Mouse (Mus musculus) gastrocnemius, postnatal 14 days (tissue): ENCODE results near the gene Zfp82. TPM values are rescaled to one million over a fixed set of nuclear protein-coding genes. Genes with fewer than 3 reads are reported as not detected.
"Not testable (repeated sequence)": the region's sequence is repeated elsewhere in the genome, so short reads cannot be mapped to it uniquely, and the experiment has no call there.

Experiments
- DNase-seq: peaks from one replicate; pipeline ENCODE4 v3.0.0; 2021; ENCODE audit warnings: mixed read lengths
- intact Hi-C: fragments of 180-260 bp; cut with DNase I; formaldehyde crosslinking; loops from one replicate; pipeline ENCODE4 v1.15.1; 2025; ENCODE audit warnings: low total_unique reads
- long read RNA-seq, 2 experiments: library from polyadenylated mRNA; stranded (forward); transcript quantifications; one replicate each; pipeline ENCODE4 v2.0.0; 2021
- total RNA-seq, 2 experiments: library from RNA; stranded (reverse); gene quantifications; 2 replicates each; pipeline ENCODE4 v1.2.3; 2021

The Zfp82 gene
- total RNA-seq, result 1 to 10 TPM; 1.0 to 1.6 TPM
- long read RNA-seq, experiment 1, result 0 reads
- long read RNA-seq, experiment 2, partial matches to known transcripts, result 0 of 3 reads
- long read RNA-seq, experiment 2, other reads (novel, unspliced or antisense), result 2 of 3 reads

DNA sequence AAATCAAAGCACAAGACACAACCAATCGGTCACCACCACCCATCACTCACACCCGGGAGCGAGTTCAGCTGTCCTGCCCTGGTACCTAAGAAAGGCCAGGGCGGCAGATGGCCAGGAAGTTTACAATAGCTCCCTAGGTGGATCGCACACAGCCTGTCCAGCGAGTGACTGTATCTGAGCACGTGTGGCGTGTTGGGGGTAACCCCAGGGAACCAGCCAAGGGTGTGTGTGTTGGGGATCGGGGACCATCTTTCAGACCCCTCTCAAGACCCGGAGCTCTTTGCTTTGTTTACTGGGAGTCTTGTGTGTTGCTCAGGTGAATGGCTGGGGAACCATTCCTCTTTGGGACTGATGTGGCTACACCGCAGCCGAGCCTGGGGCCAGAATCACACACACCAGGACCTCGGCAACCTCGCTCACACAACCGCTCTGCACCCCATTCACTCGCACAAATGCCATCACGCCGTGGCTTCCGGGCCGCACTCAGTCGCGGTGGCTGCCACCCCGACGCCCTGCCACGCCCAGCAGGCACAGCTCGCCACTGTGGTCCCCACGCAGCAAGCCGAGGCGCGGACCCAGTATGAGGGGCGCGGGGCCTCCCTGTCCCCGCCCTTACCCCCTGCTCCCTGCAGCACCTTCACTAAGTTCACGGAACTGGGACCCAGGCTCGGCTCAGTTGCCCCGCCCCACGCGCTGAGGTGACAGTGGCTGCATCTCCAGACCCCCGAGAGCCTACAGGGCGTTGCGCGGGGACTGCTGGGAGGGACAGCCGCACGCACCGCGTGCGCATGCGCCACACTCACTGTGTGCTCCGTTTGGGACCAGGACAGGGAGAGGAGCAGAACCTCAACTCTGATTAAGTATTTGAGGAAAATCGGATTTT, at the start of gene Zfp82:
Gene Zfp82 (minus strand): TSS at position 755 of the 883 bp plus-strand sequence.
- DNase-seq, result peak; percentile 82
- intact Hi-C loops, result no loop called here

DNA sequence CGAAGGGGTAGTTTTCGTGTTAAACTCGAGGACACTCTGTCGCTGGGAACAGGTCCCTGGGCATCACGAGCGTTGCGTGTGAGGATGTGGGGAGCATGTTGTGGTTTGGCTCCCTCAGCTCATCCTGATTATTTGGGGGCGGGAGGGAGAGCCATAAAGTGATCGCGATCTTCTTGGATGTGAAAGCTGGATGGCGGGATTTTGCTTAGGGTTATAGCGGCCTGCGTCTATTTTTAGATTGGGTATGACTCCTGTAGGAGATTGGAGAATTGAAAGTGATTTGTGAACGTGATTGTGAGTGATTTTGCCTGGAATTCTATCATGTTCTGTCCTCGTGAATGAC, 49.5 kb upstream of the Zfp82 start:
- DNase-seq, result no peak
- intact Hi-C loops, result no loop called here

DNA sequence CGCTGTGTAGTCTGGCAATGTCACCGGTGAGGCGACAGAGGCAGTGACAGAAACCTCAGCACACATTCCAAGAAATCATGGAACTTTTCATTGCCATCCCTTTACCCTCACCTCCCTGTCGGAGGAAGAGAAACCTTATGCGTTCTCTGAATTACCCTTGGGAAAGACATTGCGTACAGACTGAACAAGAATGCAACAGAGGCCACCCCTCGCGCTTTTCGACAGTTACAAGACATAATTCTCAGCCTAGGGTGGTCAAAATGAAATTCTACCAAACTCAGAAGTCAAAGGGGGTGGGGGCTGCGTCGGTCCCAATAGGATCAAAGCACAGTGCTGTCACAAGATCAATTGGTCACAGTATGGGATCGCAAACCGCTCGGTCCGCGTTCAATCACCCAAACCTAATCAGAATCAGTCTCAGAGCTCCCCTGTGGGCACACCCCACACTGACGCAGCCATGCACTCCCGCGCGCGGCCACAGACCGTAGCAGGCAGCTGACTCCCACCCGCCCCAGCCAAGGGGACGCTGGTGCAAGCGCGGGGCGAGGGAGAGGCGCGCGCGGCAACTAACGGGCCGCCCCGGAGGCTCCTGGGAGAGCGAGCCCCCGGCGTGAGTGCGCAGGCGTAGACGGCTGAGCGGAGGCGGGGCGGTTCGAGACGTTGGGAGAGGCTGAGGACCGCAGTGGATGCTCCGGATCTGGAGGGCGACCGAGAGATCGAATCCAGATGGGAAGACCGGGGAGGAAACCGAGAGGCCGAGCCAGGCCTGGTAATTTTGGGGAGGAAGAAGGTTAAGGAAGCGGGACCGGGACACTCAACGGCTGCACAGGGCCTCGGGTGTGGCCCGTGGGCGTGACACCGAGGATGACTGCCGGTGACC, 48.8 kb upstream of the Zfp82 start, which contains the start of gene Zfp382:
Gene Zfp382 (plus strand): TSS at position 635 of the 880 bp plus-strand sequence.
- peak; percentile 92 for DNase-seq
- intact Hi-C loops, result no loop called here

DNA sequence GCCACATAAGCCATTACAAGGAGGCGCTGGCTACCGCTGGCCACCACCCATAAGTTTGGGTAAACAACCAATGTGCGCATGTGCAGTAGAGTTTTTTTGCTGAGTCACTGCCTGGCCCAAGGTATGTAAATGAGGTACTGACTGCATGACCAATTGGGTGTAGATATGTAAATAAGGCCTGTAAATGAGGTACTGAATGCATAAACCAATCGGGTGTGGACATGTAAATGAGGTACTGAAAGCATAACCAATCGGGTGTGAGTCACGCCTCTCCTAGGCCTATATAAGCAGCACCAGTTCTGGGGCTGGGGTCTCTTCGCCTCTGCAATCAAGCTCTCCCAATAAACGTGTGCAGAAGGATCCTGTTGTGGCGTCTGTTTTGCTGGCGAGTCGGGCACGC, 45.2 kb upstream of the Zfp82 start:
- DNase-seq, result not testable (repeated sequence)
- intact Hi-C loops, result loop anchor here (2.0 kb wide), 1 partner anchor 39 kb away; no protein-coding TSS in a partner anchor

DNA sequence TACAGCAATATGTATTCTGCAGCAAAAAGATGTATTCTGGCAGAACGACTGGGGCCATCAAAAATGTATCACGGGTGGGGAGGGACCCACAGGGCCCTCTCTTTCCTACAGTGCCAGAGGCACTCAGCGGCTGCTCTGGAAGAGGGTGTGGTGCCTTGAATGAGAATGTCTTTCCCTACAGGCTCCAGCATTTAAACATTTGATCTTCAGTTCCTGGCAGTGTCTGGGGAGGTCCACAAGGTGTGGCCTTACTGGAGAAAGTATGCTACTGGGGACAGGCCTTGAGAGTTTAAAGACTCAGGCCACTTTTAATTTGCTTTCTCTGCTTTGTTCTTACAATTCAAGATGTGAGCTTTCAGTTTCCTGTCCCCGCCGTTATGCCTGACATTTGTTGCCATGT, 43.4 kb upstream of the Zfp82 start:
- intact Hi-C loops, result loop anchor here (2.0 kb wide), 1 partner anchor 41 kb away; no protein-coding TSS in a partner anchor

DNA sequence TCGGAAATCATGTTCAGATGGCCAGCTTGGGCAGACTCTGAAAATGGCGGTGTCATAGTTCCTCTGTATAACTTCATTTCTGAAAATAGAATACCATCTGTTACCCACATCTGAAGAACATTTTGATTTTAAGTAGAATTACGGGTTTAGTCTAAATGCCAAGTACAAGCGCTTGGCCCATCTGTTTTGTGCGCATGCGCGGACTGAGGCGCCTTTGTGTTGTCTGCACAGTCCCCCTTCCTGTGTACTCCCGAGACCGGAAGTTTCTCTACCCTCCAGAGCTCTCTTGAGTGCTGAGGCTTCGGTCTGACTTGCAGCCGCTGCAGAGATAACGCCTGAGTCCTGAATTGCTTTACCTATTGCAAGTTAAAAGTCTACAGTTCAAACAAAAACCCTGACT, 26.6 kb upstream of the Zfp82 start:
- intact Hi-C loops, result loop anchor here (10.0 kb wide), 1 partner anchor 66 kb away; the partner anchor contains the start of gene Zfp146
- DNase-seq, result peak; percentile 27

More for the DNA sequence above, 43.4 kb upstream of the Zfp82 start:
- DNase-seq, result no peak

DNA sequence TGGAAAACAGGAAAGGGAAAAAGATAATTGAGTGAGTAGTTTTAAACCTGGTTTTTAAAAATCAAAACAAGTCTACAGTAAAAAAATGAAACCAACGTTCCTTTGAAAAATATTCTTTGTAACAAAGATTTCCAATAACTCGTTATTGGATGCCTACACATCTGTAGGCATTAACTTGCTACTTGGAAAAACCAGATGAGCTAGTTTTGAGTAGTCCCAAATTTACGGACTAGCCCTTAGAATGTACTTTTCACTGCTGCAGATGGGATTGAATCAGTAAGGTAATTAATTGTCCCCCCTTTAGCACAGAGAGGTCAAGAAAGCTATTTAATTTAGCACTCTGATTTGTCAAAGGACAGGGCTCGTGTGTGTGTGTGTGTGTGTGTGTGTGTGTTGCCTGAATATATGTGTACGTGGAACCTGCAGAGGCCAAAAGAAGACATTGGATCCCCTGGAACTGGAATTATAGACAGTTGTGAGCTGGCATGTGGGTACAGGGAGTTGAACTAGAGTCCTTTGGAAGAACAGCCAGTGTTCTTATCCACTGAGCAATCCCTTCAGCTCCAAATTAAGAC, 22.9 kb upstream of the Zfp82 start:
- intact Hi-C loops, result loop anchor here (10.0 kb wide), 1 partner anchor 69 kb away; the partner anchor contains the start of gene Zfp146
- no peak for DNase-seq

DNA sequence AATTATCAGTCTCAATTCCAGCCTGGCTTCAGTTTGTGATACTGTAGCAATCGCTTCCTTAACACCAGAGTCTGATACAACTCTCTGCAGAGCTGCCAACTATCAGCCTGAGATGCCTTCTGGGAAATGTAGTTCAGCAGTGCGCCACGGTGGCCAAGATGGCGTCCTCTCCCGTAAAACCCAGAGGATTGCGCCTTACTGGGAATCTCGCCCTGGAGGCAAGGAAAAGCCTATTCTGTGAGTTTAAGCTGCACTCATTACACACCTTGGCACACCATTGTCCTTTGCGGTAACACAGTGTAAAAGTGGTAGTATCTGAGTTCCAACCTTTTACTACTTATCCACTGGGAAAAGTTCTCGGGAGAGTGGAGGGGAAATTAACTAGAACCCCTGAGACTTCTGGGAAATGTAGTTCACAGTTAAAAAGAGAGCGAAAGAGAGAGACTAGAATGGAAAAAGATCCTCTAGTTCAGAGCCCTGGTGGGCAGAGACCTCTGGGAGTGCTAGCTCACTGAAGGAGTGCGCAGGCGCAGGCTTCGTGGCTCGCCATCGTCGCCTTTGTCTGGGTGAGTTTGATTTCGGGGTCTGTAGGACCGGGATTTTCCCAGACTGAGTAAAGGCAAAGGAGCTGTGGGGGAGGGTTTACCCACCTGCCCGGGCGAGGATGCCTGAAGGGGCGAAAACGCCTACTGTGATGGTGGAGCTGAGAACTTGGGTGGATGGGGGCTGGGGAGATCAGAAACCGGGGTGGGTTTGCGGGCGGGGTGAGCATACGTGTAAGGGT, 22.1 kb upstream of the Zfp82 start, which contains the start of gene Zfp260:
Gene Zfp260 (plus strand): TSS at position 132 of the 784 bp plus-strand sequence.
- intact Hi-C loops, result loop anchor here (10.0 kb wide), 1 partner anchor 70 kb away; the partner anchor contains the start of gene Zfp146

DNA sequence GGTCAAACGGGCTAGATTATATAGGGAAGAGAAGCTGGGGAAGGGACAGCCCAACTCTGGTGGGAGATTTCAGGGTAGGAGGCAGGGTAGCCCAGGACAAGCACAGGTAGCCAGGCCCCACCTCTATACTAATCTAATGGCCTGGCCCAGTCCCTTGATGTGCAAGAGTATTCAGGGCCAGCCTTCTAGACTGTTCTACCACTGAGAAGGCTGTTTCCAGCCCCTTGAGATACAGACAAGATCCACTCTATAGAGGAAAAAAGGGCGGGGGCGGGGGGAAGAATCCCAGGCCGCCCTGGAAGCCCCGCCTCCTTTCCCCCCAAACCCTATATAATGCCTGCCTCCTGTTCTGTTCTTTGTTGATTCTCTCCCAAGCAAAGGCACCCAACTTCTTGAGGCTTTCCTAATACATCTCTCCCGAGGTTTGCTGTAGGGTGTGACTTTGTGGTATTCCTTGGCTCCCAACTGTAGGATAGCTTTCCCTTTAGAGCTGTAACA, 21.3 kb upstream of the Zfp82 start:
- intact Hi-C loops, result loop anchor here (10.0 kb wide), 1 partner anchor 71 kb away; the partner anchor contains the start of gene Zfp146

More for the DNA sequence above, 22.1 kb upstream of the Zfp82 start, which contains the start of gene Zfp260:
- DNase-seq, result peak; percentile 89

DNA sequence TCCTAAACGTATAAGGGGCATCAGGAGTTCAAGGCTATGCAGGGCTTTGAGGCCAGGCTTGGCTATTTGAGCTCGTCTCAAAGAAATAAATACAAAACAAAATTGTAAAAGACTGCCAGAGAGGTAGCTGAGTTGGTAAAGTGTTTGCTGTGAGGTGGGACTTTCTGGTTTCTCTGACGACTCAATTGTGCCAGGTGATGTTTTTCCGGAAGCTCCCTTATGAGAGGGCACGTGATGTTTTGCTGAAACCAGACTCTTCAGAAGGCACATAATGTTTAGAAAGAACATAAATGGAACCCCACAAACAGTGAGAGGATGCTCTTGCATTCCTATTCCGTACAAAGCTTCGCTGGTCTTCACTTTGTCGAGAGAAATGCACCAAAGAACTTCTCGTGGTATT, 20.0 kb upstream of the Zfp82 start:
- intact Hi-C loops, result loop anchor here (10.0 kb wide), 1 partner anchor 72 kb away; the partner anchor contains the start of gene Zfp146
- no peak for DNase-seq

More for the DNA sequence above, 21.3 kb upstream of the Zfp82 start:
- no peak for DNase-seq

DNA sequence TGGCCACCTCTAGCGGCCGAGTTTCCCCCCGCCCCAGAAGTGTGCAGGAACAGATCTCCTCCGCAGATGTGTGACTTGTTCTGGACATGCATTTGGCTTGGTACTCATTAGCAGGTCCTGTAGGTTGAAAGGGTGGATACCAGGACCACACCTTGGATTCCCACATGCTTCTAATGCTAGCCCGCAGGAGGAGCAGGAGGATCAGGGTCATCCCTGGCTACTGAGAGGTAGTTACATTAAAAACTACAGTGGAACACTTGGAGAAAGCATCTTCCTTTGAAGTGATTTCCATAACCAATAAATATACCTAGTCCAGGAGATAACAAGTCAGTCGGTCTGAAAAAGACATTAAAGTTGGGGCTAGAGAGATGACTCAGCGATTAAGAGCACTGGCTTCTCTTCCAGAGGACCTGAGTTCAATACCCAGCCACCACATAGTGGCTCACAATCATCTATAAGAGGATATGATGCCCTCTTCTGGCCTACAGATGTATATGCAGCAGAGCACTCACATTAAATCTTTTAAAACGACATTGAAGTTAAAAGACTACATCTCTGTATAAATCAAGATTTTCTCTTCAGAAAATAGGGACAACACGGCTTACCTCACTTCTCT, 18.4 kb upstream of the Zfp82 start:
- no peak for DNase-seq
- intact Hi-C loops, result loop anchor here (10.0 kb wide), 1 partner anchor 74 kb away; the partner anchor contains the start of gene Zfp146

DNA sequence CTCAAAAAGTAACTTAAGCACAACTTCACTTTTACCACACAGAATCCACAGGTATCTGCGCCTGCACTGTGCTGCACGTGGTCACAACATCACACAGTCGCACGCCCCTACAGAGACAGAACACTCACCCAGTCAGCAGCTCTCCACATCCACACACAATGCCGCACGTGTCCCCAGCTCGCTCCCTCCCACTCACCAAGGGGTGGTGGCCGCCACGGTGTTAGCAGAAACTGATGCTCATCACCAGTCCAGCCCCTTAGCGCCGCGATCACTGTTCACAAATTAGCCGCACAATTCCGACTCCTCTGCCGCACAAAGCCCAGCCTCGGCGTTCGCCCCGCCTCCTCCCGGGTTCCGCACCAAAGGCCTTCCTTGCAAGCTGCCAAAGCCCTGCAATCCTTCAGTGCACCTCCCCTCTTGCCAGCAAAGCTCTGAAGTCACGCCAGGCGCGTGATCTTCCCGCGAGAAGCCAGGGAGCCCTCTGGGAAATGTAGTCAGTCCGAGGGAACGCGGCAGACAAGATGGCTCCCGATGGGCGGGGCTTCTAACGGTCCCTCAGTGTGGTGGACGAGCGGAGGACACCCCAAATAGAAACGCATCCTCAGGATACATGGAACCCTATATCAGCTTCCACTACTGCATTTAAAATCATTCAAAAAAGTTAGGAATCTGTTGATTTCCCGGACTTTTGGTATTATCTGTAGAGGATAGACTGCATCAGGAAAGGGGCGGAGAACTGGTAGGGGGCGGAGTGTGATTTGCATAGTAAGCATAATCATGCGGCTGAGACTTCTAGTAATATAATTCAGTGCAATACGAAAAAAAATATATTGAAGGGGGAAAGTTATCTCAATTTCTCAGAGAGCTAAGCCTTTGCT, 17.6 kb upstream of the Zfp82 start, which contains the start of the genes Gm26920 and Zfp566:
Gene Gm26920 (minus strand): TSS at position 319 of the 878 bp plus-strand sequence.
Gene Zfp566 (minus strand): TSS at position 436 of the 878 bp plus-strand sequence.
- intact Hi-C loops, result loop anchor here (10.0 kb wide), 1 partner anchor 74 kb away; the partner anchor contains the start of gene Zfp146
- peak; percentile 95 for DNase-seq

DNA sequence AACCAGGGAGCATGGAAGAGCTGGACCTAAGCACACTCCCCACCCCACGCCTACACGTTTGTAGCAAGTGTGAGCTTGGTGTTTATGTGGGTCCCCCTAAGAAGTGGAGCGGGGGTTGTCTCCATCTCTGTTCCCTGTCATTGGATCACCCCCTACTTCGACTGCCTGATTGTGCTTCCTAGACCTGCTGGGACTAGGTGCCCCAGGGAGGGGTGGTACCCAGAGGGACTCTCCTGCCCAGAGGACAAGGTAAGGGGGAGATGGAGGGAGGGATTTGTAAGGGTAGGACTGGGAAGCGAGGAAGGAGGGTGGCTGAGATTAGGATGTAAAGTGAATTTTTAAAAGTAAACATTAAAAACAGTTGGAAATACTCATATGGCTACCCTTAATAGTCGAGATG, 16.7 kb upstream of the Zfp82 start:
- intact Hi-C loops, result no loop called here

DNA sequence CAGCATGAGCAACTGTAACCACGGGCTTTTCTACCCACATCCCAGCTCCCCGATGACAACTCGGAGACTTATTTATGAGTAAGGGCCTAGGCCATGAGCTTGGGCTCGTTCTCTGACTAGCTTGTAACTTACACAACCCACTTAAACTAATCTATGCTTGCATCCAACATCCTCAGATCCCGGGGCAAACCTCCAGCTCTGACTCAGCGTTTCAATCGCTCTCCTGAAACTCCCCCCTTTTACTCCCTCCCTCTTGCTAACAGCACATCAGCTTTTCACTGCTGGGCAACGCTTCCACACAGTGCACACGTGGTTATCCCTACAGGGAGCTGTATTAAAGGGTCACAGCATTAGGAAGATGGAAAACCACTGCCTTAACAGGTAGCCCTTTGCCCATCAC, 13.8 kb upstream of the Zfp82 start:
- no peak for DNase-seq
- intact Hi-C loops, result no loop called here

More for the DNA sequence above, 16.7 kb upstream of the Zfp82 start:
- no peak for DNase-seq

DNA sequence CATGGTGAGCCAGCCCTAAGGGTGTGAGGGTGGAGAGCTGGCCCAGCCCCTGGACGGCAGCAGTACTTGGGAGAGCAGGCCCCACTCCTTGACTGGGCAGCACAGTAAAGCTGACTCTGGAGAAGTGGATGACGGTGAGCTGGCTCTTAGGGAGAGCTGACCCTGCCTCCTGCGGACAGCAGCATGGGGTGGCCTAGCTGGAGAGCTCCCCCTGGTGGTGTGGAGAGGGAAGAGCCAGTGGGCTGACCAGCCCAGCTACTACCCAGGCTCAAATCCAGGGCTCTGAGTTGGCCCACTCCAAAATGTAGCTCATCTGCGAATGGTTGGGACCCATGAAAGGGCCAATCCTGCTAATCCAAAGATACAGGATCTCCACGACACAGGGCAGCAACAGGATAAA, 8.1 kb downstream of the Zfp82 start:
- intact Hi-C loops, result no loop called here
- DNase-seq, result no peak

DNA sequence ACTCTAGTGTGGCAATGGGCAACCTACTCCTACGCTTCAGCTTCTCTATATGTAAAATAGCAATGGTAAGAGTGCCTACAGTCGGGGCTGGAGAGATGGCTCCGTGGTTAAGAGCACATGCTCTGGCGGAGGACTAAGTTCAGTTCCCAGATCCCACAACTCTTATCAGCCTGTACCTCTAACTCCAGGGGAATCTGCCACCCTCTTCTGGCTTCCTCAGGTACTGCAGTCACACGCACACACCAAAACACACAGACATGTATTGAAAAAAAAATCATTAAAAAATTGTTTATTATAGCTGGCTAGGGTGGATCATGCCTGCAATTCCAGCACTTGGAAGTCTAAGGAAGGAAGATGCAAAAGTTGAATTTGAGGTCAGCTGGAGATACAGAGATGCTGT, 10.2 kb downstream of the Zfp82 start:
- intact Hi-C loops, result no loop called here
- no peak for DNase-seq
